Mouse (Mus musculus): ENCODE results near the gene Mfsd11.
"Not testable (repeated sequence)": the region's sequence is repeated elsewhere in the genome, so short reads cannot be mapped to it uniquely, and the experiment has no call there.

Mfsd11 gene

DNA sequence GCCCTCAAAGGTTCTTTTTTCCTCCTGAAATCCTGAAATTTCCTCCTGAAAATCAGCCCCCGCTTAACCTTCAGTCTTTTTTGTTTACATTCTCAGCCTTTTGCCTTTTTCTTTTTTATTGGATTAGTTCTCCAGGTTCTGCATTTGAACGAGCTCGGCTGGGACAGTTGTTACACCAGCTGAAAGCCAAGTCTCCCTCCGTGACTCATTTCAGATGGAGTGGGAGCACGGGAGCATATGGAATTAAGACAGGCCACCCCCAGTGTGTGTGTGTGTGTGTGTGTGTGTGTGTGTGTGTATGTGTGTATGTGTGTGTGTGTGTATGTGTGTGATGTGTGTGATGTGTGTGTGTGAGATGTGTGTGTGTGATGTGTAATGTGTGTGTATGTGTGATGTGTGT is 29.2 kb downstream of the Mfsd11 start:
- DNase-seq (ENCODE audit: low spot score in 2 of 2) = no peak

DNA sequence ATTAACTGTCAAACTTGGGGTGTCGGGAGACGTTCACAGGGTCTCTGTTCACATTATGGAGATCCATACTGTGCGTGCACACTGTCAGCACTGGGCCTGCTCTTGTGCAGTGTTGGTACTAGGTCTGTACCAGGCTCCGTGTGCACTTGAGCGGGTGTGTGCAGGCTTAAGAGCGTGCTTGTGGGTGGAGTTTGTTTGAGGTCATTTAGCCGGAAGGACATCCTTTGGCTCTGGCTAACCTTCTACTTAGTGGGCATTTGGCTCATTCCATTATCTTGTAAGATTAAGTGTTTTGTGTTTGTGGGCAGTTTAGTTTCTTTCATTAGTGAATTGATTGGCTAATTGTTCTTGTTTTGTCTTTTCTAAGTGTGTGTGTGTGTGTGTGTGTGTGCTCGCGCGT is 30.2 kb downstream of the Mfsd11 start:
- DNase-seq (ENCODE audit: low spot score in 2 of 2) = no peak

GRCm38 (mm10) chr11:116884061-116884460 is 31.8 kb downstream of the Mfsd11 start:
- no peak for DNase-seq (ENCODE audit: low spot score in 2 of 2)

DNA sequence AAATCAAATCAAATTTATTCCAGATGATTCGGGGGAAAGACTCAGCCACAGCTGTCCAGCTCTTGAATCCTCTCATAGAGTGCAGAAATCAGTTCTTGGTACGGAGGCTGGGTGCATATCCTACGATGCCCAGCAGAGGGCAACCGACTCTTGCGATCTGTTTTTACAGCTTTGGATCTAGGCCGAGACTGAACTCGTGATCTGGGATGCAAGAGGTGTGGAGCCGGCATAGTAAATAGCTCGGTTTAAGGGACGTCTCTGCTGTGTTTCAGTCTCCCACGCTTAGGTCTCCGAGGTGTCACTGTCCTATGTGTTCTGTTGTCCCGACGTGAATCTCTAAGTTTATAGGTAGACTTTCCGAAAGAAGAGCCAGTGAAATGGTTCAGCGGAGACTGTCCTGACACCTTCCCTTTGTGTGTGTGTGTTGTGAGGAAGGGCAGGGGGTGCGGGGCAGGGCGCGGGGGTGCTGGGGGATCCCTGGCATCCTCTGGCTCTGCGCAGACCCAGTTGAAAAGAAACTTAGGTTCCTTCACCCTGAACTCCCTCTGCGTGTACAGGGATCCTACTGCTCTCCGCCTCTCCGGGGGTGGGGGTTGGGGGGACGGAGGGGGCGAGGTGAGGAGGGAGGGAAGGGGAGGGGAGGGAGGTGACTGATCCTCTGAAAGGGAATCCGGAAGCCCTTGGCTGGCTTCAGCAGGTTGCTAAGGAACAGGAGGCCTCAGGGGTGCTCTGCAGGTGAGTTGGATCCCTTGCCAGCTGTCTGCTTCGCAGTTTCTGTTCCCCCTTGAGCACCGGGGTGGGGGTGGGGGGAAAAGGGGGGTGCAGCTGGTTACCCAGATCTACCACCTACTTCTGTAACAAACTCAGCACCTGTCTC is 33.3 kb downstream of the Mfsd11 start:
- DNase-seq (ENCODE audit: low spot score in 2 of 2) = peak; percentile 59 to 83

- no peak for DNase-seq (ENCODE audit: low spot score in 2 of 2)
These were observed 34.9 kb downstream of the Mfsd11 start for GRCm38 (mm10) chr11:116887136-116887535.

- DNase-seq (ENCODE audit: low spot score in 2 of 2) = no peak
These were observed 41.5 kb downstream of the Mfsd11 start for GRCm38 (mm10) chr11:116893532-116894442.

- DNase-seq (ENCODE audit: low spot score in 2 of 2) = no peak
These were observed 43.2 kb downstream of the Mfsd11 start for GRCm38 (mm10) chr11:116895402-116895801.

DNA sequence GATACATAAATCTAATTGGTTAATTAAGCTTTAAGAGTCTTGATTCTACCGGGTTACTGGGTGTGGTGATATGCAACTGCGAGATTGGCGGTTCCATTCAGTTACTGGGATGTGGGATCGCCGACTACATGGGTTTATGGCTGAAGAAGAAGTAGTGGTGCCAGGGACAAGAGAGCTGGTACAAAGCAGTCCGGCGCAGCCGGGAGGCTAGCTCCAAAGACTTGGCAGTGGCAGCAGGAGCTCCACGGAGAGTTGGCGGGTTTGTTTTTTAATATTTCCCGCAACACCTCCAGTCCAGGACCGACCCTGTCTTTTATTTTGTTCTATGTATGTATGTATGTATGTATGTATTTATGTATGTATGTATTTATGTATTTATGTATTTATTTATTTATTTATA is 47.0 kb downstream of the Mfsd11 start:
- no peak for DNase-seq (ENCODE audit: low spot score in 2 of 2)

GRCm38 (mm10) chr11:116902588-116902987 is 50.3 kb downstream of the Mfsd11 start:
- not testable (repeated sequence) for DNase-seq (ENCODE audit: low spot score in 2 of 2)

- no peak for DNase-seq (ENCODE audit: low spot score in 2 of 2)
These were observed 53.7 kb downstream of the Mfsd11 start for GRCm38 (mm10) chr11:116905741-116906456.

DNA sequence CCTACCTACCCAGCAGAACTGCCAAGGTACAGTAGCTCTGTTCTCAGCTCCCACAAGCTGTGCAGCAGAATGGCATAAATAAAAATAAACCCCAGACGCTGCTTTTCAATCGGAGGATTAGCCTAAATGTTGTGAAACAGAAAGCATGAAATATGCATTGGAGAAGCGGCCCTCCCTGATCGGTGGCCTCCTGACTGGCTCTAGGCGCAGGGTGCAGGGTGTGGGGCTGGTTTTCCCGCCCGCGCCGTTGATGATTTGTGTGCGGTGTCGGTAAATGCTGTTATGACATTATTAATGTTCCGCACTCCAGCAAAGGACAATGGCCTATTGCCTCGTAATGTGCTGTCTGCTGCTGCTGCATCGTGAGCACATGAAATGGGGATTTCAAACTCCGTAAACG is 61.3 kb downstream of the Mfsd11 start:
- DNase-seq (ENCODE audit: low spot score in 2 of 2) = no peak

DNA sequence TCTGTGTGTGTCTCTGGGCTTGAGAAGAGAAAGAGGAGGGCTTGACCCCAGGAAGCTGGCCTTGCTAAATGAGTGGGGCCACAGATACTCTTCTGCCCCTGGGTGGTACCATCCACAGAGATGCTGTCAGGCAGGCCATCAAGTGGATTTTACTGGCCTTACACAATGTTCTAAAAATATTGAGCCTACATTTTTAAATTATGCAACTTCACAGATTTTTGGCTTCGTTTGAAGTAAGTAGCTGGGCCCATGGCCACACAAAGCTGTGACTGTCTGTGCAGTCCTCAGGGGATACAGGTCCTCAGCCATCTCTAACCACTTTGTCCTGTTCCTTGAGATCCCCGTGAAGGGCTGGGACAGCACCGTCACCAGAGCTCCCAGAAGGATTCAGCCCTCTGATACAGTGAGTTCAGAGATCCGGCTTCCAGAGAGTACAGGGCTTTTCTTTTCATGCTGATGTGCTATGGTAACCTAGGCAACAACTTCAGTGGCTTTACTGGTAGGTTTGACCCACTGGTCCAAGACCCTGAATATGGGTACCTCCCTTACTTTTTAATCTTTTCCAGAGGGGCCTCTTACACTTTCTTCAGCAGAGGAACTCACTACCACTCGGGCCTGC is 62.1 kb downstream of the Mfsd11 start:
- no peak for DNase-seq (ENCODE audit: low spot score in 2 of 2)

DNA sequence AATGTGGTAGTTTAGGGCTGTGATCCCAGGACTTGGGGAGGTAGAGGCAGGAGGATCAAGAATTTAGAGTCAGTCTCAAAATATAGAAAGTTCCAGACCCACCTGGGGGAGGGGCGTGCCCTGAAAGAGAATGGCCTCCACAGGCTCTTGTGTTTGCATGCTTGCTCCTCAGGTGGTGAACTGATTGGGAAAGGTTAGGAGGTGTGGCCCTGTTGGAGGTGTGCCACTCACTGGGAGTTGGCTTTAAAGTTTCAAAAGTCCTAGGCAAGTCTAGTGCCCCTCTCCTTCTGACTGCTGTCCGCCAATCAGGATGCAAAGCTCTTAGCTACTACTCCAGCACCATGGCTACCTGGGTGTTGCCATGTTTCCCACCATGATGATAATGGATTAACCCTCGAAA is 63.0 kb downstream of the Mfsd11 start:
- DNase-seq (ENCODE audit: low spot score in 2 of 2) = no peak

GRCm38 (mm10) chr11:116917361-116917760 is 65.1 kb downstream of the Mfsd11 start:
- no peak for DNase-seq (ENCODE audit: low spot score in 2 of 2)

DNA sequence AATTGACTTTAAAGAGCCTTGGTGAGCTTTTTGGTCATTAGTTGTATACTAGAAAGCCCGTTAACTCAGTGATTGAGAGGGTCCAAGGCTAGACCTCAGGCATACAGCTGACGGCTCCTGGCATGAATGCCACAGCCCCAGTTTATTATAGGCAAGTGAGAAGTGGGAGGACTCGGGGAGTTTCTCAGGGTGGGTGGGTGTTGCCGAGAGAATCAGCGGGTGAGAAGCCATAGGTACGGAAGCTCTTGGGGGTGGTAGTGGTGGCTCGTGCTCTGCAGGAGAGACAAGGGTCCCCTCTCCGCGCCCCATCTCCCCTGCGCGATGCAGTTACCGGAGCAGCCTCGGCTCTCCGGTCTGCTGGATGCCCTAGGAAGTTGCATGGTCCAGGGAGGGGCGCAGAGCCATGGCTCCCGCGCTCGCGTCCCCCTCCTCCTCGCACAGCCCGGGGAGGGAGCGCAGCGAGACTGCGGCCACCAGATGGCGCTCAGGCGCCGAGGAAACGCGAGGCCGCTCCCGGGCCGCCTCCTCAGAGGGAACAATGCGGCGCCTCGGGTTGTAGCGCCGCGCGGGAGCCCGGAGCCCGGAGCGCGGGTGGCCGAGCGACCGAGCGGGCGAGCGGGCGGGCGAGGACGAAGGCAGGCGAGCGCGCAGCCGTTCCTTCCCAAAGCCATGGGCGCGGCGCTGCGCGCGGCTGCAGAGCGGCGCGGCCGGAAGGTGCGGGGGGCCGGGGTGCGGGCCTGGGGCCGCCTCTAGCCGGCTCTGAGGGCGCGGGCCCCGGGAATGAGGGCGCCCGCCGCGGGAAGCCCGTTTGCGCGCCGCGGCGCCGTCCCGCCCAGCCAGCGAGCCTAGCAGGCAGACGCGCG is 66.3 kb downstream of the Mfsd11 start, which contains the start of gene Mgat5b:
Mgat5b (plus strand) TSS at position 541 of the 863 bp plus-strand sequence.
- peak; percentile 69 to 85 for DNase-seq (ENCODE audit: low spot score in 2 of 2)

DNA sequence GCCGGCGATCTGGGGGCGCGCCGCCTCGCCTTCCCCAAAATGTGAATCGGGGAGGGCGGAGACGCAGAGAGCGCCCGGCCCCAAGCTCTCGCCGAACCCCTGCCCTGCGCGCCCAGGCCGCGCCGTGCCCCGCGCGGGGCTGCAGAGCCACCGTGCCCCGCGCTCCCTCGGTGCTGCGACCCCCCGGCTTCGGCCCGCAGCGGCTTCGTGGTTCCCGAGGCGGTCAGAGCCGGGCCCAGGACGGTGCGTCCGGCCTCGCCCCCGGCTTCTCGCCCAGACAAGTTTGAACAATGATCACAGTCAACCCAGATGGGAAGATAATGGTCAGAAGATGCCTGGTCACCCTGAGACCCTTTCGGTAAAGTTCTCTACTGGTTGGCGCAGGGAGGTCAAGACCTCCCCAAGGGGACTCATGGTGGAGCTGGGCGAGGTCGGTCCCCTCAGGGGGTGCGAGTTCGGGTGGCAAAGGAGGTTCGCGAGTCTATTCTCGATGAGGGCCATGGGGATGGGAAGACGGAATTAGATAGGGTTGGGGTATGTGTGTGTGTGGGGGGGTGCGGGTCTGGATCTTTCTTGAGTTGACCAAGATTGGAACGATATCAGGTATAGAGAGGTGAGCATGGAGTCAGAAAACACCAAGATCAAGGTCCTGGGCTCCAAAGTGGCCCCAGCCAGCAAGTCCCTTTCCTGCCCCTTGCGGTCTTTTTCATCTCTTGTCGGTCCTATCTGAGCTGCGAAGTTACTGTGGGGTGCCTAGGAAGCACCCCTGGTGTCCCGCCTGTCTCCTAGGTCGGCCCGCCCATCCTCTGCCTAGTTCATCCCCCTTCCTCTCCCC is 67.2 kb downstream of the Mfsd11 start:
- DNase-seq (ENCODE audit: low spot score in 2 of 2) = no peak

GRCm38 (mm10) chr11:116920746-116921145 is 68.5 kb downstream of the Mfsd11 start:
- DNase-seq (ENCODE audit: low spot score in 2 of 2) = no peak

DNA sequence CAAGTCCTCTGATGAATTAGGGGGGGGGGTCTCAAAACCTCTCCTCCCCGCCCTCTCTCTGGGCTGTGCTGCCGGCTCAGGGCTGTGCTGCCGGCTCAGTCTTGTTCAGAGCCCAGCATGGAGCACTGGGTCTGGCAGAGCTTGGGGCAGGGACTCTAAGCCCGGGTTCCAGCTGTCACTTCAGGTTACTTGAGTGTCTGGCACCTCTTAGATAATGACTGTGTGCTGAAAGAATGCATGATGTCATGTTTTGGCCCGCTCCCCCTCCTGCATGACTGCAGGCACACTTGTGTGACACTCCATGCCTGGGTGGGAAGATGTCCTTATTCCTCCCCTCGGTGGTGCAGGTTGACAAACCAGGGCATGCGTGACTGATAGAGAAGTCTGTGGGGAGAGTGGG is 69.8 kb downstream of the Mfsd11 start:
- no peak for DNase-seq (ENCODE audit: low spot score in 2 of 2)
